Mouse (Mus musculus) hindbrain, embryonic 12.5 days (tissue): ENCODE measurements around the gene Dcakd. TPM values are rescaled to one million over a fixed set of nuclear protein-coding genes. Genes with fewer than 3 reads are reported as not detected.
A peak's percentile ranks its signal among the peaks of the same experiment; 100 is the strongest.

ENCODE experiments used
- ATAC-seq: fragments of 200-750 bp; cut with Nextera tagmentation; 2 replicates; pipeline ENCODE4 v1.8.0; 2017; ENCODE audit warnings: moderate TSS enrichment; ENCODE audit not compliant: low FRiP score
- H3K27ac ChIP-seq: fragments of 300-500 bp; sonication (generic); 2 replicates; pipeline ENCODE4 v1.5.1; 2016; ENCODE audit warnings: mild to moderate bottlenecking
- H3K27me3 ChIP-seq: fragments of 300-500 bp; sonication (generic); 2 replicates; pipeline ENCODE4 v1.6.1; 2016; ENCODE audit warnings: mild to moderate bottlenecking
- H3K36me3 ChIP-seq: fragments of 300-500 bp; sonication (generic); 2 replicates; pipeline ENCODE4 v1.6.1; 2016; ENCODE audit warnings: mild to moderate bottlenecking
- H3K4me1 ChIP-seq: fragments of 300-500 bp; sonication (generic); 2 replicates; pipeline ENCODE4 v1.6.1; 2016
- H3K4me2 ChIP-seq: fragments of 300-500 bp; sonication (generic); replicated peaks from 2 replicates; pipeline ENCODE4 v1.6.1; 2016; ENCODE audit warnings: mild to moderate bottlenecking
- H3K4me3 ChIP-seq: fragments of 300-500 bp; sonication (generic); 2 replicates; pipeline ENCODE4 v1.5.1; 2016; ENCODE audit warnings: mild to moderate bottlenecking
- H3K9ac ChIP-seq: fragments of 300-500 bp; sonication (generic); 2 replicates; pipeline ENCODE4 v1.6.1; 2016; ENCODE audit warnings: mild to moderate bottlenecking, moderate library complexity
- H3K9me3 ChIP-seq: fragments of 300-500 bp; sonication (generic); replicated peaks from 2 replicates; pipeline ENCODE4 v1.6.1; 2016; ENCODE audit warnings: mild to moderate bottlenecking
- WGBS: fragments of 180-500 bp; shearing (Covaris S2); methylation state at CpG from one replicate; pipeline ENCODE4 v1.1.7; 2016; 5-methylcytosine and 5-hydroxymethylcytosine counted together
- polyA plus RNA-seq: library from polyadenylated mRNA; unstranded; fragments of >200 nt; fragmentation: Nextera tagmentation; extraction: Ambion mirVana; gene quantifications from 2 replicates; pipeline ENCODE4 v1.2.1, GENCODE M21; 2016

Dcakd gene
- 160 and 161 TPM in 2 replicates for polyA plus RNA-seq

GRCm38 (mm10) chr11:103028176-103028891 is at the start of gene Dcakd, which contains the start of gene Nmt1:
TSS of gene Dcakd (minus strand) at chr11:103028333.
TSS of gene Nmt1 (plus strand) at chr11:103028190.
- under 1% methylated on average over 36 of the region's 36 CpGs for WGBS

GRCm38 (mm10) chr11:103076581-103076980 is 48.4 kb upstream of the Dcakd start:
- Histone ChIP-seq H3K27ac (no peak overlapping the region), H3K4me2 (no peak overlapping the region), H3K9ac (no peak overlapping the region), H3K9me3 (no peaks in the 10 kb centered on the region), H3K27me3 (peaks cover 35% of the 10 kb centered on the region), H3K4me1 (peaks cover 20% of the 10 kb centered on the region), H3K4me3 (no peak overlapping the region), H3K36me3 (no peaks in the 10 kb centered on the region)
- WGBS = 80% methylated on average over 8 of the region's 8 CpGs
- no peak for ATAC-seq

More at GRCm38 (mm10) chr11:103028176-103028891, at the start of gene Dcakd, which contains the start of gene Nmt1:
- Histone ChIP-seq H3K9me3 (no peaks in the 10 kb centered on the region), H3K9ac (peak within 1 kb of the TSS; percentile 71), H3K27me3 (no peaks in the 10 kb centered on the region), H3K27ac (peak within 1 kb of the TSS; percentile 62), H3K4me3 (peak within 1 kb of the TSS; percentile 73), H3K4me1 (peaks cover 27% of the 10 kb centered on the region), H3K4me2 (peak within 1 kb of the TSS; percentile 69), H3K36me3 (no peaks in the 10 kb centered on the region)
- ATAC-seq = peak; percentile 99

GRCm38 (mm10) chr11:103076010-103076409 is 47.9 kb upstream of the Dcakd start:
- Histone ChIP-seq H3K27ac (no peak overlapping the region), H3K4me1 (peaks cover 20% of the 10 kb centered on the region), H3K9me3 (no peaks in the 10 kb centered on the region), H3K4me2 (no peak overlapping the region), H3K4me3 (no peak overlapping the region), H3K9ac (no peak overlapping the region), H3K36me3 (no peaks in the 10 kb centered on the region), H3K27me3 (peaks cover 29% of the 10 kb centered on the region)
- no peak for ATAC-seq
- 91% methylated on average over 7 of the region's 7 CpGs for WGBS

GRCm38 (mm10) chr11:103074796-103075323 is 46.7 kb upstream of the Dcakd start:
- no peak overlapping the region for H3K4me3 ChIP-seq
- H3K4me2 ChIP-seq = no peak overlapping the region
- no peak overlapping the region for H3K9ac ChIP-seq
- no peaks in the 10 kb centered on the region for H3K36me3 ChIP-seq
- WGBS = 27% methylated on average over 10 of the region's 10 CpGs
- H3K27me3 ChIP-seq = peaks cover 18% of the 10 kb centered on the region
- H3K27ac ChIP-seq = no peak overlapping the region
- no peaks in the 10 kb centered on the region for H3K9me3 ChIP-seq
- H3K4me1 ChIP-seq = peaks cover 9% of the 10 kb centered on the region
- ATAC-seq = no peak

GRCm38 (mm10) chr11:103074121-103074650 is 46.1 kb upstream of the Dcakd start:
- 56% methylated on average over 10 of the region's 10 CpGs for WGBS
- Histone ChIP-seq H3K4me2 (no peak overlapping the region), H3K27ac (no peak overlapping the region), H3K36me3 (peaks cover 5% of the 10 kb centered on the region; the same call in 1 of the 2 replicates), H3K9me3 (no peaks in the 10 kb centered on the region), H3K4me3 (no peak overlapping the region), H3K9ac (no peak overlapping the region), H3K4me1 (peaks cover 9% of the 10 kb centered on the region; the same call in 1 of the 2 replicates), H3K27me3 (peaks cover 11% of the 10 kb centered on the region)
- ATAC-seq = no peak

- Histone ChIP-seq H3K27me3 (peaks cover 6% of the 10 kb centered on the region; the same call in 1 of the 2 replicates), H3K4me1 (peaks cover 9% of the 10 kb centered on the region; the same call in 1 of the 2 replicates), H3K9me3 (no peaks in the 10 kb centered on the region), H3K27ac (no peak overlapping the region), H3K36me3 (peaks cover 10% of the 10 kb centered on the region), H3K9ac (no peak overlapping the region), H3K4me3 (no peak overlapping the region), H3K4me2 (no peak overlapping the region)
- WGBS = 88% methylated on average over 7 of the region's 7 CpGs
- no peak for ATAC-seq
Measured at GRCm38 (mm10) chr11:103073671-103074070, 45.5 kb upstream of the Dcakd start.

- H3K36me3 ChIP-seq = peaks cover 43% of the 10 kb centered on the region
- H3K4me1 ChIP-seq = peaks cover 9% of the 10 kb centered on the region; the same call in 1 of the 2 replicates
- H3K27ac ChIP-seq = no peak overlapping the region
- no peak overlapping the region for H3K9ac ChIP-seq
- no peaks in the 10 kb centered on the region for H3K27me3 ChIP-seq
- H3K9me3 ChIP-seq = no peaks in the 10 kb centered on the region
- no peak overlapping the region for H3K4me3 ChIP-seq
- no peak for ATAC-seq
- no peak overlapping the region for H3K4me2 ChIP-seq
- 90% methylated on average over 10 of the region's 10 CpGs for WGBS
Measured at GRCm38 (mm10) chr11:103070322-103070880, 42.3 kb upstream of the Dcakd start.

- no peak for ATAC-seq
- Histone ChIP-seq H3K27me3 (no peaks in the 10 kb centered on the region), H3K36me3 (peaks cover 48% of the 10 kb centered on the region), H3K9me3 (no peaks in the 10 kb centered on the region), H3K9ac (no peak overlapping the region), H3K4me3 (no peak overlapping the region), H3K4me2 (no peak overlapping the region), H3K27ac (no peak overlapping the region), H3K4me1 (peaks cover 6% of the 10 kb centered on the region; the same call in 1 of the 2 replicates)
- WGBS = 100% methylated on average over 2 of the region's 2 CpGs
Measured at GRCm38 (mm10) chr11:103069731-103070130, 41.6 kb upstream of the Dcakd start.

- ATAC-seq = no peak
- Histone ChIP-seq H3K27ac (no peak overlapping the region), H3K36me3 (peaks cover 56% of the 10 kb centered on the region), H3K4me3 (no peak overlapping the region), H3K4me2 (no peak overlapping the region), H3K9ac (no peak overlapping the region), H3K4me1 (no peaks in the 10 kb centered on the region), H3K27me3 (no peaks in the 10 kb centered on the region), H3K9me3 (no peaks in the 10 kb centered on the region)
- WGBS = 92% methylated on average over 11 of the region's 11 CpGs
Measured at GRCm38 (mm10) chr11:103068884-103069283, 40.8 kb upstream of the Dcakd start.

GRCm38 (mm10) chr11:103068272-103068671 is 40.1 kb upstream of the Dcakd start:
- Histone ChIP-seq H3K4me3 (no peak overlapping the region), H3K36me3 (peaks cover 63% of the 10 kb centered on the region), H3K9ac (no peak overlapping the region), H3K9me3 (no peaks in the 10 kb centered on the region), H3K27ac (no peak overlapping the region), H3K27me3 (no peaks in the 10 kb centered on the region), H3K4me2 (no peak overlapping the region), H3K4me1 (no peaks in the 10 kb centered on the region)
- ATAC-seq = no peak
- 91% methylated on average over 4 of the region's 4 CpGs for WGBS

GRCm38 (mm10) chr11:103067457-103068001 is 39.4 kb upstream of the Dcakd start:
- no peak overlapping the region for H3K9ac ChIP-seq
- H3K4me1 ChIP-seq = no peaks in the 10 kb centered on the region
- H3K36me3 ChIP-seq = peaks cover 68% of the 10 kb centered on the region
- no peak overlapping the region for H3K27ac ChIP-seq
- no peaks in the 10 kb centered on the region for H3K9me3 ChIP-seq
- no peaks in the 10 kb centered on the region for H3K27me3 ChIP-seq
- no peak overlapping the region for H3K4me2 ChIP-seq
- H3K4me3 ChIP-seq = no peak overlapping the region
- ATAC-seq = no peak
- 81% methylated on average over 8 of the region's 8 CpGs for WGBS

- Histone ChIP-seq H3K36me3 (peaks cover 72% of the 10 kb centered on the region), H3K4me1 (no peaks in the 10 kb centered on the region), H3K27me3 (no peaks in the 10 kb centered on the region), H3K27ac (no peak overlapping the region), H3K4me3 (no peak overlapping the region), H3K9ac (no peak overlapping the region), H3K4me2 (no peak overlapping the region), H3K9me3 (no peaks in the 10 kb centered on the region)
- ATAC-seq = no peak
- WGBS = 95% methylated on average over 6 of the region's 6 CpGs
Measured at GRCm38 (mm10) chr11:103067051-103067361, 38.9 kb upstream of the Dcakd start.
